Comparison of ENCODE assay signal across 10 mouse cellular contexts in the genomic region with DNA sequence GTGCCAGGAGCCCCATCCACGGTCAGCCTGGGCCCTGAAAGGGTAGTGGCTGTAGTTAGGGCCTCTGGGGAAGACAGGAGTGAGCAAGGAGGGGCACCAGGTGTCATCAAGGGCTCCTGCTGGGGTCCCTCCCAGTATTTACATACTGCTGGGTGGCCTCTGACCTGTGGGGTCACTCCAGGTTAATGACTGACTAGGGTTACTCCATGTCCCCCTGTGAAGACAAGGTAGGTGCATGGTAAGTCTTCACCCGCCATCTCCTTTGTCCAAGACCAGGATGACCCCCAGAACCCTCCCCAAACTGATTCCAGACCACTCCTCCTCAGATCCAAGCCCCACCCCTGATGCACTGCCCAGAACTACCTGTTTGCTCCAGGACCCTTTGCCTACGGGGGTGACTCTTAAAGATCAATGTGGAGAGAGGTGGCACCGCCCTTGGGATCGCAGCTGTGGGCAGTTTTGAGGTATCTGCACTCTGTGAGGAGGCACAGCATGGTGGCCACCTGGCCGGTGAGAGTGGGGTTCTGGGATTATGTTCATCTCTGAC. TPM values are rescaled to one million over a fixed set of nuclear protein-coding genes. Genes with fewer than 3 reads are reported as not detected.
DNase-seq lines count a peak whose midpoint lies in the region; ATAC-seq and TF ChIP-seq lines count a peak whose summit lies in the region.
"Had no signal": no experiment of that assay in that cellular context is flagged by ENCODE, and none has a peak within 500 bp of the region (broad histone marks: within the 10 kb centered on the region; RNA-seq: fewer than 3 reads in every experiment).

Gdf15 (minus strand) TSS at position 111 of the 547 bp plus-strand sequence.

- peak within 1 kb of the TSS; percentile 75 for H3K9ac ChIP-seq in liver, embryonic 12.5 days

- H3K9me3 ChIP-seq in liver, embryonic 12.5 days (replicated peaks) = no peaks in the 10 kb centered on the region

- peak within 1 kb of the TSS; percentile 79 for H3K27ac ChIP-seq in liver, embryonic 12.5 days

- in situ Hi-C loops in Patski (cut with MboI; ENCODE audit: low pct_unique_long_range_greater_than_20kb) = no loop called here

- peaks cover 70% of the 10 kb centered on the region for H3K4me1 ChIP-seq in liver, embryonic 12.5 days

- no peak for ATAC-seq in Patski
- ATAC-seq in liver, embryonic 12.5 days = 0 out of 2 replicates have a peak, but pooled peaks have one; percentile 6

- POLR2A ChIA-PET in Patski (lab: Charles Lee) = interaction anchor here (11.4 kb wide), 1 partner anchor 17 kb away, joined by 118 read pairs; no protein-coding TSS in a partner anchor

- H3K4me3 ChIP-seq in liver, embryonic 12.5 days = peak within 1 kb of the TSS; percentile 67

- CTCF ChIA-PET in Patski (lab: Charles Lee) = interaction anchor here (0.7 to 1.6 kb wide), 2 partner anchors 18 to 653 kb away, joined by 3 read pairs; no protein-coding TSS in a partner anchor

- H3K27me3 ChIP-seq in Patski = no peaks in the 10 kb centered on the region
- peaks cover 21% of the 10 kb centered on the region for H3K27me3 ChIP-seq in liver, embryonic 12.5 days (replicated peaks)

- no peak for DNase-seq in adrenal gland, adult 2 months
- no peak for DNase-seq in adrenal gland, adult (ENCODE audit: inconsistent age in 2 of 2, low spot score in 1 of 2)
- DNase-seq in kidney, adult 18-20 months = peak; percentile 12
- no peak for DNase-seq in kidney, adult 11 months
- no peak for DNase-seq in Patski (ENCODE audit: low read depth, low spot score)
- no peak for DNase-seq in testis, postnatal 10 days (ENCODE audit: low spot score)
- no peak for DNase-seq in gastrocnemius, postnatal 10 days
- DNase-seq: cerebellum, postnatal 14 days; layer of hippocampus, postnatal 36 days had no signal

- H3K36me3 ChIP-seq in liver, embryonic 12.5 days = 0 out of 2 replicates have a peak, but pooled peaks cover 3% of the 10 kb centered on the region

- TF ChIP-seq CTCF in Patski (IDR thresholded peaks at IDR 0.05) = no peak

- WGBS in liver, embryonic 12.5 days (ENCODE audit: insufficient replicate concordance) = 65% methylated on average over 6 of the region's 6 CpGs

- H3K4me2 ChIP-seq in liver, embryonic 12.5 days = peak within 1 kb of the TSS; percentile 78

RNA-seq across cellular contexts. Expression of gene Gdf15, which starts in this region (rescaled TPM):
- total RNA-seq in adrenal gland, adult 2 months (2021) = 10 to 100 TPM in 1 of 2 experiments, 1 to 10 TPM in 1; 1.3 to 44.6 TPM
- polyA plus RNA-seq in adrenal gland, adult 2 months (2012; rRNA removed) = 18.5 and 22.2 TPM in 2 replicates
- polyA plus RNA-seq in Patski (2021) = 354 TPM
- polyA plus RNA-seq in liver, embryonic 12.5 days (2016; fragmentation: Nextera tagmentation; extraction: Ambion mirVana) = 4.4 and 4.9 TPM in 2 replicates
- not detected for total RNA-seq in gastrocnemius, postnatal 10 days (2021)
- total RNA-seq: layer of hippocampus, postnatal 36 days had no signal

Comparison
In these comparisons a context has a peak if more than half of its experiments do, and no peak if none do; other contexts are left out.
1. RNA of gene Gdf15 (polyA plus RNA-seq): 354 TPM in Patski (single experiment); 18.5 to 22.2 TPM in adrenal gland, adult 2 months and 4.4 to 4.9 TPM in liver, embryonic 12.5 days; every median in the first group is over 10 times any median in the second.